Mouse (Mus musculus): ENCODE measurements around the gene Btnl10.
"Not testable (repeated sequence)": the region's sequence is repeated elsewhere in the genome, so short reads cannot be mapped to it uniquely, and the experiment has no call there.

The Btnl10 gene

DNA sequence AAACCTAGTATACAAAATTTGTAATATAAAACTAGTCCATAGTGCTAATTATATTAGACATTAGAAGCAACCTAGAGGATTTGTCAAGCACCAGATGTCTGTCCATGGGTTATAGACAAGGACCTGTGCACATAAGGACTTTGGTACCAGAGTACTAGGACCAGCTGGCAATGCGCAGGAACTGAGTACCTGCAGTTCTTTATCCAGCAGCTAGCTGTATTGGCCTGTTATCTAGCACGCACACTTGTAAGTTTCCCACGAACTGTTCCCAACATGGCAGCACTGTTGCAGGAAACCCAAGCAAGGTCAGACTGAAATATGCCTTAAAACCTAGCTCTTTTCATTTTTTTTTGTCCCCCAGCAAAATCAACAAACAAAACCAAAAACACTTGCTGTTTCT, 12.5 kb downstream of the Btnl10 start:
- no peak for DNase-seq (ENCODE audit: low spot score in 2 of 2)

DNA sequence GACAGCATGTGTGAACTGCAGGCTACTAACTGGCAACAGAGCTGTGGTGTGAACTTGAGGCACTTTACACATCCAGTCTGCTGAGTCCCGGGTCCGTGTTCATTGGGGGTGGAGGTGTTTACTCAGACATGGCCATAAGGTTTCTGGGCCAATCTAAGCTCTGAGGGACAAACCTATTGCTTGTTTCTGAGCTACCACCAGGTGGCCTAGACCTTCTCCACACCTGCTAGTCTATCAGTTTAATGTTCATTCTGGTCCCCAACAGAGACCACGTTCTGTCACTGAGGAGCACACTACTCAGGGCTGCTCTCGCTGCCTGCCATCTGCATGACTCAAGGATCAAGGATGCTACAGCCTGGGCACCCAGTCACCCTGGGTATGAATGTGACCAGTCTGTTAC, 13.9 kb downstream of the Btnl10 start:
- no peak for DNase-seq (ENCODE audit: low spot score in 2 of 2)

DNA sequence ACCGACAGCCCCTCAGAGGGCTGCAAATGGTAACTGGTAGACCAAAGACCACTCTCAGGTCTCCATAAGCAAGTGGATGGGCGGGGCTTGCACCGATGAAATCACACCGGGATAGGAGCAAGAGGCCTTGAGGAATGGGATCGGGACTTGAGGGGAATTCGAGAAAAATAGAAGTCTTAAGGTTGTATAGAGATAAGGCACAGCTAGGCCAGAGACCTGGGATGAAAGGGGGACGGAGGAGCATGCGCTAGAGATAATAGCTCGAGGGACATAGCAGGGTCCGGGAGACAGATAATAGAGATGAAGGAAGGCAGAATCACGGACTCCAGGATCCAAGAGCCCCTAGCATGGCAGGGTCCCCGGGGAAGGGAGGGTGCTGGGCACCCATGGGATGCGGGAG, 20.2 kb downstream of the Btnl10 start:
- DNase-seq (ENCODE audit: low spot score in 2 of 2) = no peak

- DNase-seq (ENCODE audit: low spot score in 2 of 2) = peak; percentile 86
Measured at GRCm38 (mm10) chr11:58938322-58939087, 20.8 kb downstream of the Btnl10 start, which contains the start of gene Rnf187. Gene Rnf187, minus strand, starts transcription at chr11:58938916.

- DNase-seq (ENCODE audit: low spot score in 2 of 2) = no peak
Measured at GRCm38 (mm10) chr11:58939088-58939439, 21.4 kb downstream of the Btnl10 start.

- DNase-seq (ENCODE audit: low spot score in 2 of 2) = no peak
Measured at GRCm38 (mm10) chr11:58944136-58944535, 26.4 kb downstream of the Btnl10 start.

DNA sequence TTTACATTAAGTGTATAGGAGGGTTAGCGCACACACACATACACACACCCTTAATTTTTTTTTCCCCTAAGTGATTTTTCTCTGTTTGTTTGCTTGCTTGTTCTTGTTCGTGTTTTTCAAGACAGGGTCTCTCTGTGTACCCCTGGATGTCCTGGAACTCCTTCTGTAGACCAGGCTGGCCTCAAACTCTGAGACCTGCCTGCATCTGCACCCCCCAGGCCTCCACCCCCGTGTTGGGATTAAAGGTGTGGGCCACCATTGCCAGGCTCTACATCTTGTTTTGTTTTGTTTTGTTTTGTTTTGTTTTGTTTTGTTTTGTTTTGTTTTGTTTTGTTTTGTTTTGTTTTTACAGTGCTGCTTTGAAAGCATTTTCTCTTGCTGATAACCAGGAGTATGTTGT, 29.6 kb downstream of the Btnl10 start:
- DNase-seq (ENCODE audit: low spot score in 2 of 2) = no peak

DNA sequence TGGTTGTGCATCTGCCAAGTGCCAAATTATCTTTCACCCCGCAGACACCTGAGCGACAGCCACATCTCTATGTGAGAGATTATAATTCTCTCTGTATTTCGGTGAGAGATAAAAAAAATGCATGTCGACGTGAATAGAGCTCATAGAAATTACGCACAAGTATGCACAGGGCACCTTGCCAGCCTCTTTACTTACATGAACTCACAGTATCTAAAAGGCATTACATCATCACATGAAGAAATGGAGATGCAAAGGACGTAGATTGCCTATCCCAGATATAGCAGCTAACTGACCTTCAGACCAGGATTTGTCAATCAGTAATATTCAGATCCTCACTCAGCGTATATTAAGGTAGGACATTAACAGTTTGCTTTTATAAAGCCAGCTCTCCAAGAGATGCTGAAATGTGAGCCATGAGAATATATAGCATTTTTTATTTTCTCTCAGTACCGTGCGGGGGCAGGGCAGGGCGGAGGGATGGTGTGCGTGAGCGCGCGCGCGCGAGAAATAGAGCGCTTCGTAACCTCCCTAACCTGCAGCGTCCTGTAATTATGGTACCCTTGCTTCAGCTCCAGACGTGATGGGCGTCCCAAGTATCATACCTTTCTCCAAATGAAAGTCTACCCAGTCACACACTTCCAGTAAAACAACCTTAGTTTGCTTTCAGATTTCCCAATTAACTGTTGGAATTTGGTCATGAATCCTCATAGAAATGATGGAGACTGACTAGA, 30.3 kb downstream of the Btnl10 start:
- DNase-seq (ENCODE audit: low spot score in 2 of 2) = no peak

- peak; percentile 73 to 75 for DNase-seq (ENCODE audit: low spot score in 2 of 2)
Measured at GRCm38 (mm10) chr11:58948542-58949479, 31.1 kb downstream of the Btnl10 start, which contains the start of gene Hist3h2ba. Gene Hist3h2ba, plus strand, starts transcription at chr11:58948920.

DNA sequence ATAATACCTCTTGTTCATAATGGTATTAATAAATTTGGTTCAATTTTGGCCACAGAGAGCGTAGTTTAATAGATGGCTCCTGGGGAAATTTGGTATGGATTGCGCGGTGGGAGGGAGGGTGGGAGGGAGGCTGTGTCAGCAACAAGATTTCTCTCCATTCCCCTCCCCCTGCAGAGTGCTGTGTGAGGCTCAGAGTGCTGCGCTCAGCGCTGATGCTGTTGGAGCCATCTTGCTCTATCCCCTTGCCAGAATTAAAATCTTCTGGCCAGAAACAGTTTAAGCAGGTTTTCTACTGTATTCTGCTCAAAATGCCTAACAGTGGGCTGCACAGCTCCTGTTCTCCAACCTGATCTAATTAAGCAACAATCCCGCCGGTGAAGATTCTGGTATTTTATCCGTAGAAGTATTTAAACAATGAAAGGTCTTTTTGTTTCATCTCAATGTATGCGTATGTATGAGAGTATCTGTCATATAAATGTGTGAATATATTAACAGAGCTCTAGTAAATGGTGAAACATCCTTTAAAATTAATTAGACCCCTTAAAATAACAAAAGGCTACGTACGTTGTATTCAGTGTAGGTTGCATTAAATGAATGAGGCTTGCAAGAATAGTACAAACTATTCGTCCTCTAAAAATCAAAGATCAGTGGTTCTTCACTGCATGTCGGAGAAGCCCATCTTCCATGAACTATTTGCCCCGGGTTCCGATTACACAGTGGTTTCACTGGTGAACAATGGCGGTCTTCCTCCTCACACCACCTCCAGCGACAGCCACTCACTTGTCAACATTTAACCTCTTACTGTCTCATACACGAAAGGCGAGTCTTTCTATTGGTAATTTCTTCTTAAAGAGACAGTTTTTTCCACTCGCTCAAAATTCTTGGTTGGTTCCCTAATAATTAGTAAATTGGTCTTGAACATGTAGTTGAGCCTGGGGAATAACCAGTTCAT, 32.0 kb downstream of the Btnl10 start:
- DNase-seq (ENCODE audit: low spot score in 2 of 2) = peak in 1 of 2 experiments; percentile 49

- no peak for DNase-seq (ENCODE audit: low spot score in 2 of 2)
Measured at GRCm38 (mm10) chr11:58951210-58951609, 33.5 kb downstream of the Btnl10 start.

DNA sequence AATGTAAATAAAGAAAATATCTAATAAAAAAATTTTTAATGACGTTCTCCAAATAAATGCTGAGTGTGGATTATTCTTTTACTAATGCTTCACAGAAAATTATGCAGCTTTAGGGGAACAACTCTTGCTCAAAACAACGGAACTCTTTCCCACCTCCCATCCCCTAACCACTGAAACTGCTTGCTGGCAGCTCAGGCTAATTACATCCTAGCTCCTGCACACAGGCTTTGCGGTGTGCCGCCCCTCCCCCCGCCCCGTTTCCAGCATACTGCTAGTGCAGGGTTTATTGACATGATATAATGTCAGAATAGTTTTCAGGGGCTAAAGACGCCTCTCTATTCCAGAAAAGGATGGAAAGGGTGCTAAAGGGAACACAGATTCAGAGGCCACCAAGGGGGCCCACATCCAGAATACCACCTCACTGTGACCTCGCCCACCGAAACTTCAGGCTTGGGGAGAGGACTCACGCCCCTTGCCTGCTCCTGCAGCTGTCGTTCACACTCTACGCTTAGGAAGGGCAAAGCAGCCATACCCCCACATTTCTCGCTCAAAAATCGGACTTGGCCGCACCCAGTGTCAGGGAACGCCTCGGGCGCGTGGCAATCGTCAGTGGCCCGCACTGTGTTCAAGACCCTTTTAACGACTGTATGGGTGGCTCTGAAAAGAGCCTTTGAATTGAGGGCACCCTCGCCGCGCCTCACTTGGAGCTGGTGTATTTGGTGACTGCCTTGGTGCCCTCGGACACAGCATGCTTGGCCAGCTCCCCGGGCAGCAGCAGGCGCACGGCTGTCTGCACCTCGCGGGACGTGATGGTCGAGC, 35.9 kb downstream of the Btnl10 start:
- DNase-seq (ENCODE audit: low spot score in 2 of 2) = no peak

DNA sequence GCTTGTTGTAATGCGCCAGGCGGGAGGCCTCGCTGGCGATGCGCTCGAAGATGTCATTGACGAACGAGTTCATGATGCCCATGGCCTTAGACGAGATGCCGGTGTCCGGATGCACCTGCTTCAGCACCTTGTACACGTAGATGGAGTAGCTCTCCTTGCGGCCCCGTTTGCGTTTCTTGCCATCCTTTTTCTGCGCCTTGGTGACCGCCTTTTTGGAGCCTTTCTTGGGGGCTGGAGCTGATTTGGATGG, 36.4 kb downstream of the Btnl10 start:
- not testable (repeated sequence) for DNase-seq (ENCODE audit: low spot score in 2 of 2)

DNA sequence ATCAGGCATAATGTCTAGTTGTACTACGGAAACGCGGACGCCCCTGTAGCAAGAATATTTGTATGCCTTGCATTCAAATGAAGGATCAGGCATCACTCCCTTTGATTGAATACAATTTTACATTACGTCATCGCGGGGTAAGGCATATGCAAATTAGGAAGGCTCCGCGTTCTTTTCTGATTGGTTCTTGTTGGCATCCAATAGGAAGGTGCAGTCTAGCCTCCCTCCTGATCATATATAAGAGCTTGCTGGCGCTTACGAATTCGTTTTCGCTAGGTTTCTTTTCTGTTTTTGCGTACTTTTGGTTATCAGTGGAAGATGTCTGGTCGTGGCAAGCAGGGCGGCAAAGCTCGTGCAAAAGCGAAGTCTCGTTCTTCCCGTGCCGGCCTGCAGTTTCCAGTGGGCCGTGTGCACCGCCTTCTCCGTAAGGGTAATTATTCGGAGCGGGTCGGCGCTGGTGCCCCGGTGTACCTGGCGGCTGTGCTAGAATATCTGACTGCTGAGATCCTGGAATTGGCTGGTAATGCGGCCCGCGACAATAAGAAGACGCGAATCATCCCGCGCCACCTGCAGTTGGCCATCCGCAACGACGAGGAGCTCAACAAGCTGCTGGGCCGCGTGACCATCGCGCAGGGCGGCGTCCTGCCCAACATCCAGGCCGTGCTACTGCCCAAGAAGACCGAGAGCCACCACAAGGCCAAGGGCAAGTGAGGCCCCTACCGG, 36.9 kb downstream of the Btnl10 start, which contains the start of the genes Hist3h2a and Trim17:
Gene Hist3h2a (plus strand): TSS at position 266 of the 723 bp plus-strand sequence.
Gene Trim17 (plus strand): TSS at position 266 of the 723 bp plus-strand sequence.
- DNase-seq (ENCODE audit: low spot score in 2 of 2) = peak; percentile 81 to 89

GRCm38 (mm10) chr11:58955143-58955867, 37.6 kb downstream of the Btnl10 start:
- DNase-seq (ENCODE audit: low spot score in 2 of 2) = no peak

DNA sequence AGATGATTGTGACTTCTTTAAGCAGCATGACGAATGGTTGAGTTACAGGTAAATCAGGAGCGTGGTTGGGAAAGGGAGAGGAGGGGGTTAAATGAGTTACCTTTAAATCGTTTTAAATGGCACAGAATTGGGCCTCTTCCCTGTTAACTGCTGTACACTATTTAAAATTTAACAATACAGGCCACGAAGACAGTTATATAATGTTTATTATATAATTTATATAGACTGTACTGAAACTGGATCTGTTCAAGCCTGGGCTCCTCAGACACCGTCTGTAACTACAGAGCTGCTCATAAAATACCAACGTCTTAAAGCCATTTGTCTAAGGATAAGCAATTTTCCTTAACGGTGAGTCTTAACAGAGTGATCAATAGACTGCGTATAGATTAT, 38.2 kb downstream of the Btnl10 start:
- DNase-seq (ENCODE audit: low spot score in 2 of 2) = no peak

GRCm38 (mm10) chr11:58957226-58957914, 39.7 kb downstream of the Btnl10 start:
- no peak for DNase-seq (ENCODE audit: low spot score in 2 of 2)

GRCm38 (mm10) chr11:58958536-58958935, 40.8 kb downstream of the Btnl10 start:
- DNase-seq (ENCODE audit: low spot score in 2 of 2) = no peak
